Mouse (Mus musculus) neural tube, embryonic 13.5 days (tissue): Measurements from ENCODE around the gene Tmem248. TPM values are rescaled to one million over a fixed set of nuclear protein-coding genes. Genes with fewer than 3 reads are reported as not detected.

Experiments
- ATAC-seq: fragments of 200-750 bp; cut with Nextera tagmentation; 2 replicates; pipeline ENCODE4 v1.8.0; 2017; ENCODE audit warnings: low read depth, mild to moderate bottlenecking, moderate TSS enrichment, moderate library complexity
- H3K27ac ChIP-seq: fragments of 300-500 bp; sonication (generic); replicated peaks from 2 replicates; pipeline ENCODE4 v1.5.1; 2015; ENCODE audit warnings: moderate library complexity, mild to moderate bottlenecking, inconsistent platforms
- H3K27me3 ChIP-seq: fragments of 300-500 bp; sonication (generic); 2 replicates; pipeline ENCODE4 v1.6.1; 2015; ENCODE audit warnings: mild to moderate bottlenecking, inconsistent platforms
- H3K36me3 ChIP-seq: fragments of 300-500 bp; sonication (generic); 2 replicates; pipeline ENCODE4 v1.6.1; 2015; ENCODE audit warnings: mild to moderate bottlenecking, inconsistent platforms
- H3K4me1 ChIP-seq: fragments of 300-500 bp; sonication (generic); replicated peaks from 2 replicates; pipeline ENCODE4 v1.6.1; 2015; ENCODE audit warnings: inconsistent platforms
- H3K4me2 ChIP-seq: fragments of 300-500 bp; sonication (generic); 2 replicates; pipeline ENCODE4 v1.6.1; 2015; ENCODE audit warnings: inconsistent platforms, mild to moderate bottlenecking, moderate library complexity
- H3K4me3 ChIP-seq: fragments of 300-500 bp; sonication (generic); 2 replicates; pipeline ENCODE4 v1.5.1; 2015; ENCODE audit warnings: mild to moderate bottlenecking, inconsistent platforms
- H3K9ac ChIP-seq: fragments of 300-500 bp; sonication (generic); 2 replicates; pipeline ENCODE4 v1.6.1; 2015; ENCODE audit warnings: moderate library complexity, mild to moderate bottlenecking, inconsistent platforms
- H3K9me3 ChIP-seq: fragments of 300-500 bp; sonication (generic); 2 replicates; pipeline ENCODE4 v1.6.1; 2016; ENCODE audit warnings: inconsistent platforms
- WGBS: fragments of 180-500 bp; shearing (Covaris S2); methylation state at CpG from one replicate; pipeline ENCODE4 v1.1.7; 2015; 5-methylcytosine and 5-hydroxymethylcytosine counted together
- polyA plus RNA-seq: library from polyadenylated mRNA; unstranded; fragments of >200 nt; fragmentation: Nextera tagmentation; extraction: Ambion mirVana; gene quantifications from 2 replicates; pipeline ENCODE4 v1.2.1, GENCODE M21; 2015

Gene Tmem248
- polyA plus RNA-seq, 1 experiment from 2014 or later, result 25.9 TPM

GRCm38 (mm10) chr5:130268976-130269375 is 52.1 kb downstream of the Tmem248 start:
- H3K9ac ChIP-seq, result no peak overlapping the region
- WGBS, result 77% methylated on average over 11 of the region's 11 CpGs
- no peak overlapping the region for H3K4me2 ChIP-seq
- no peaks in the 10 kb centered on the region for H3K9me3 ChIP-seq
- H3K4me1 ChIP-seq, result no peaks in the 10 kb centered on the region
- no peak overlapping the region for H3K4me3 ChIP-seq
- ATAC-seq, result no peak
- no peak overlapping the region for H3K27ac ChIP-seq
- no peaks in the 10 kb centered on the region for H3K27me3 ChIP-seq
- H3K36me3 ChIP-seq, result peaks cover 68% of the 10 kb centered on the region

DNA sequence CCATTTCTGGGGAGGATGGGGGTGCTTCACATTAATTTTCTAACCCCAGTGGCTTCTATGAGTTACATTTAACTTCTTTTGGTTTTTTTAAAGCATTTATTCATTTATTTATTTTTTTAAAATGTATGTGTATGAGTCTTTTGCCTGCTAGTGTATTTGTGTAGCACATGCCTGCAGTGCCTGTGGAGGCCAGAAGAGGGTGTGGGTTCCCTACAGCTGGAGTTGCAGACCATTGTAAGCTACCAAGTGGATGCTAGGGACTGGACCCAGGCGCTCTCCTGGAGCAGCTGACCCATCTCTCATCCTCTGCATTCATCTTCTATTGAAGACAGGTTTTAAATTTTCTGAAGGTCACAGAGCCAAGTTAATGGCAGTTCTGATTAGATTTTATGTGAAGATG is 55.5 kb downstream of the Tmem248 start:
- no peak for ATAC-seq
- H3K36me3 ChIP-seq, result peaks cover 69% of the 10 kb centered on the region
- no peaks in the 10 kb centered on the region for H3K4me1 ChIP-seq
- no peak overlapping the region for H3K4me2 ChIP-seq
- H3K9me3 ChIP-seq, result no peaks in the 10 kb centered on the region
- no peak overlapping the region for H3K27ac ChIP-seq
- H3K27me3 ChIP-seq, result no peaks in the 10 kb centered on the region
- no peak overlapping the region for H3K4me3 ChIP-seq
- no peak overlapping the region for H3K9ac ChIP-seq
- WGBS, result 92% methylated on average over 1 of the region's 1 CpGs

GRCm38 (mm10) chr5:130273046-130273445 is 56.2 kb downstream of the Tmem248 start:
- no peaks in the 10 kb centered on the region for H3K4me1 ChIP-seq
- no peaks in the 10 kb centered on the region for H3K9me3 ChIP-seq
- H3K9ac ChIP-seq, result no peak overlapping the region
- no peak overlapping the region for H3K4me2 ChIP-seq
- 91% methylated on average over 6 of the region's 6 CpGs for WGBS
- H3K36me3 ChIP-seq, result peaks cover 68% of the 10 kb centered on the region
- no peak overlapping the region for H3K4me3 ChIP-seq
- H3K27me3 ChIP-seq, result no peaks in the 10 kb centered on the region
- no peak overlapping the region for H3K27ac ChIP-seq
- ATAC-seq, result no peak

DNA sequence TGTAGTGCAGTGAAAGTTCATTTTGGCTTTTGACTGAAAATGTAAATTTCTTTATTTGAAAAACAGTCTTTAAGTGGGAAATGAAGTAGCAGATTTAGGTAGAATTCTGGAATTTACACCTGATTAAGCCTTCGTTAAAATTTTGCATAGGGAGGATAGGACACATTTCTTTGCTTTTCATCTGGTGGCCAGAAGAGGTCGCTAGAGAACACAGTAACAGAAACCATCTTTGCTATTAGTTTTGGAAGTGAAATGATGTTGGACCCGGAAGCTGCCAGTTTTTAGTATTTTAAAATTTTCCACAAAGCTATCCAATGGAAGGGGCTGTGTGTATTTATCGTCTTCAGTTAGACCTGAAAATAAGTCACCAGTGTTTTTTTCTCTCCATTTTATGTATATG is 58.6 kb downstream of the Tmem248 start:
- WGBS, result 53% methylated on average over 4 of the region's 4 CpGs
- H3K9me3 ChIP-seq, result no peaks in the 10 kb centered on the region
- peaks cover 73% of the 10 kb centered on the region for H3K36me3 ChIP-seq
- H3K27ac ChIP-seq, result no peak overlapping the region
- no peak for ATAC-seq
- H3K4me3 ChIP-seq, result no peak overlapping the region
- no peaks in the 10 kb centered on the region for H3K4me1 ChIP-seq
- no peak overlapping the region for H3K4me2 ChIP-seq
- H3K9ac ChIP-seq, result no peak overlapping the region
- H3K27me3 ChIP-seq, result no peaks in the 10 kb centered on the region

DNA sequence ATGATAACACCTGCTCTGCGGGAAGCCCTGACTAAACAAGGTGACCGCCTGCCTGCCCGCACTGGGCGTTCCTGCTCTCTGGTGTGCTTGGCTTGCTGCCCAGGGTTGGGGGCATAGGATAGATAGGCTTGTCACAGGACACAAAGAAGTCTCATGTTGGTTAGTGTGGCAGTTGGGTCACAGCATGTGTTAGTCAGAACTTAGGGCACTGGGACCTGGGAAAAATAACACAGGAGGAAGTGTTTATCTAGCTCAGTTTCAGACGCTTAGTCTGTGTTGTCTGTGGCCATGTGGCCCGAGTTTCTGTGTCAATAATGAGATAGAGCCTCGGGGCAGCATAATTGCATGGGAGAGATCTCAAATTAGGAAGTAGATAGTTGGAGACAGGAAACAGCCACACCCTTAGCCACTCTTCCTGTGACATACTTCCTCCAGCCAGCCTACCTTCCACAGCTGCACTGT is 61.2 kb downstream of the Tmem248 start:
- ATAC-seq, result no peak
- 79% methylated on average over 7 of the region's 7 CpGs for WGBS

DNA sequence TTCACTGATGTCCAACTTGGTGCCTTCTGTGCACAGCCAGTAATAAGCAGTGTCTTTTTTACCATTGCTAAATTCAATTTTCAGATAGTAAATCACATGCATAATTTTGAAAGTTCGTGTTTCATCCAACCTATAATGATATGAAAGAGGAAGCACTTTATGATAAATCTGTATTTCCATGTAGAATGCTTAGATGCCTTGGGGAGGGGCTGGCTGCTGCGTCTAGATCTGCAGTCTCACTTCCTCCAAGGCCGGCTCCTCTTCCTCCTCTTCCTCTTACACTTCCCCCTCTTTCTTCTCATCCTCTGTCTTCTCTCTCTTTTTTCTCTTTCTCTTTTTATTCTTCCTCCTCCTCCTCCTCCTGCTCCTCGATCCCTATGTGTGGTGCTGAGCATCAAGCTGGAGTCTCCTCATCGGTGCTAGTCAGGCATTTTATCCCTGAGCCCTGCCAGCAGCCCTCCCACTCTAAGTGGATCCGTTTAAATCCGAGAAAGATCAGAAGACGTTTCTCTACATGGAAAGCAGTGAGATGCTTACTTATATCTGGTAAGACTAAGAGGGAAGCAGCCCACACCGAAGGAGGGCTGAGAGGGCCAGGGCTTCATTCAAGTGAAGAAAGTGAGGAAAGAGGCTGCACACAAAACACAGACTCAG is 66.3 kb downstream of the Tmem248 start:
- Histone ChIP-seq H3K4me3 (no peak overlapping the region), H3K27me3 (no peaks in the 10 kb centered on the region), H3K9me3 (no peaks in the 10 kb centered on the region), H3K9ac (no peak overlapping the region), H3K27ac (no peak overlapping the region), H3K4me1 (no peaks in the 10 kb centered on the region), H3K36me3 (peaks cover 84% of the 10 kb centered on the region), H3K4me2 (no peak overlapping the region)
- 96% methylated on average over 9 of the region's 9 CpGs for WGBS
- ATAC-seq, result no peak

More for the DNA sequence above, 61.2 kb downstream of the Tmem248 start:
- Histone ChIP-seq H3K27me3 (no peaks in the 10 kb centered on the region), H3K4me3 (no peak overlapping the region), H3K9ac (no peak overlapping the region), H3K4me2 (no peak overlapping the region), H3K36me3 (peaks cover 77% of the 10 kb centered on the region), H3K4me1 (no peaks in the 10 kb centered on the region), H3K27ac (no peak overlapping the region), H3K9me3 (no peaks in the 10 kb centered on the region)

DNA sequence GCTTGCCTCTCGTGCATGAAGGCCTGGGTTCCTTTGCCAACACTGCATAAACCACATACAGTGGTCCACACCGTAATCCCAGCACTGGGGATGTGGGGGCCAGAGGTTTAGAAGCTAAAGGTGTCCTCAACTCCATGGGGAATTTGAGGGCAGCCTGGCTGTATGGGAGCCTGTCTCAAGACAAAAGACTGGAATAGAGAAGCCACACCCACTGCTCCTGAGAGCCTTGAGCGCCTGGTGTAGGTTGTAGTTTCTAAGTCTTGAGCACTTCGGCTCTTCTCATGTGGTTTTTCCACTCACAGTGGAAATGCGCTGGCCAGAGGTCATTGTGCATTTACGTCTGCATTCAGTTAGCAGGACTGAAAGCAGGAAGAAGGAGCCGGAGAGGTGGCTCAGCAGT is 71.2 kb downstream of the Tmem248 start:
- Histone ChIP-seq H3K4me2 (no peak overlapping the region), H3K4me1 (no peaks in the 10 kb centered on the region), H3K4me3 (no peak overlapping the region), H3K36me3 (peaks cover 72% of the 10 kb centered on the region), H3K27me3 (no peaks in the 10 kb centered on the region), H3K9me3 (no peaks in the 10 kb centered on the region), H3K27ac (no peak overlapping the region), H3K9ac (no peak overlapping the region)
- no peak for ATAC-seq
- 95% methylated on average over 7 of the region's 7 CpGs for WGBS

DNA sequence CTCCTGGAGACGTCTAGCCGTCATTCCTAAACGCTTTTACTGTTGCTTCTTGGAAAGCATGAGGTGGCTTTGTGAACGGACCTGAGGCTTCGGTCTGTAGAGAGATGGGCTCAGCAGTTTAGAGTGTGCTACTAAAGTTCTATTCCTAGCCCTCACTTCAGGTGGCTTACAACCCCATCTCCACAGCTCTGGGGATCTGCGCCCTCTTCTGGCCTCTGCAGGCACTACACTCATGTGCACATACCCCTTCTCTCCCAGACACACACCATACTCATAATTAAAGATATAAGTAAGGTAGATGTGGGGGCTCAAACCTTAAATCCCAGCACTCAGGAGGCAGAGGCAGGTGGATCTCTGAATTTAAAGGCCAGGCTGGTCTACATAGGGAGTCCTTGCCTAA is 73.4 kb downstream of the Tmem248 start:
- Histone ChIP-seq H3K9ac (no peak overlapping the region), H3K4me3 (no peak overlapping the region), H3K9me3 (no peaks in the 10 kb centered on the region), H3K4me1 (0 out of 2 replicates have a peak, but pooled peaks cover 3% of the 10 kb centered on the region), H3K36me3 (peaks cover 60% of the 10 kb centered on the region), H3K4me2 (no peak overlapping the region), H3K27me3 (no peaks in the 10 kb centered on the region), H3K27ac (no peak overlapping the region)
- 98% methylated on average over 6 of the region's 6 CpGs for WGBS
- no peak for ATAC-seq

- no peak overlapping the region for H3K4me3 ChIP-seq
- H3K27me3 ChIP-seq, result no peaks in the 10 kb centered on the region
- H3K36me3 ChIP-seq, result peaks cover 60% of the 10 kb centered on the region
- ATAC-seq, result no peak
- H3K9ac ChIP-seq, result no peak overlapping the region
- no peaks in the 10 kb centered on the region for H3K9me3 ChIP-seq
- no peak overlapping the region for H3K27ac ChIP-seq
- 96% methylated on average over 12 of the region's 12 CpGs for WGBS
- 0 out of 2 replicates have a peak, but pooled peaks cover 3% of the 10 kb centered on the region for H3K4me1 ChIP-seq
- no peak overlapping the region for H3K4me2 ChIP-seq
Observed at GRCm38 (mm10) chr5:130290775-130291174, 73.9 kb downstream of the Tmem248 start.

DNA sequence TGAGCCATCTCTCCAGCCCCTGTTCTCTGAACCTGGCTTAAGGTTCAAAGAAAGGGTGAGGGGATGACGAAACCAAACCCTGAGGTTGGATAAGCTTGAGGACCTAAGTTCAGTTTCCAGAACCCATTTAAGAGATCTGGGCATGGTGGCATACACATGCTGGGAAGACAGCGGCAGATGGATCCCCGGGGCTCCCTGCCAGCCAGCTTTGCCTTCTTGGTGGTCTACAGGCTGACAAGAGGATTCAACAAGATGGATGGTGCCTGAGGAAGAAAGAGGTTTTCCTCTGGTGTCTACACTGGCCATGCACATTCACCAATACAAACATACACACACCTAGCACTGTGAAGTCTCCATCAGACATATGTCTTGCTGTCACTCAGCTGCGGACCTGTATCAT is 76.1 kb downstream of the Tmem248 start:
- no peaks in the 10 kb centered on the region for H3K9me3 ChIP-seq
- no peak for ATAC-seq
- H3K27ac ChIP-seq, result no peak overlapping the region
- H3K27me3 ChIP-seq, result no peaks in the 10 kb centered on the region
- peaks cover 63% of the 10 kb centered on the region for H3K36me3 ChIP-seq
- H3K4me1 ChIP-seq, result 0 out of 2 replicates have a peak, but pooled peaks cover 3% of the 10 kb centered on the region
- no peak overlapping the region for H3K4me2 ChIP-seq
- no peak overlapping the region for H3K4me3 ChIP-seq
- WGBS, result 93% methylated on average over 4 of the region's 4 CpGs
- H3K9ac ChIP-seq, result no peak overlapping the region

Other genes with a start within 250 kb of the Tmem248 start
- 30.9 and 33.3 TPM in 2 replicates for gene Gusb, start 214.0 kb upstream of the Tmem248 start, polyA plus RNA-seq
- 40.3 and 44.4 TPM in 2 replicates for gene Asl, start 187.8 kb upstream of the Tmem248 start, polyA plus RNA-seq
- gene Crcp, start 187.8 kb upstream of the Tmem248 start, polyA plus RNA-seq, result 70.1 and 80.1 TPM in 2 replicates
- gene Tpst1, start 143.8 kb upstream of the Tmem248 start, polyA plus RNA-seq, result 56.7 and 59.0 TPM in 2 replicates
- 15.1 and 16.7 TPM in 2 replicates for gene Kctd7, start 72.2 kb upstream of the Tmem248 start, polyA plus RNA-seq
- gene Rabgef1, start 45.3 kb upstream of the Tmem248 start, polyA plus RNA-seq, result 36.4 and 36.6 TPM in 2 replicates
- gene Sbds, start 38.4 kb downstream of the Tmem248 start, polyA plus RNA-seq, result 64.1 and 66.3 TPM in 2 replicates
- gene Tyw1, start 38.5 kb downstream of the Tmem248 start, polyA plus RNA-seq, result 23.2 and 27.0 TPM in 2 replicates
- 10.5 and 10.8 TPM in 2 replicates for gene Caln1, start 152.4 kb downstream of the Tmem248 start, polyA plus RNA-seq
- gene A330070K13Rik, start 167.6 kb downstream of the Tmem248 start, polyA plus RNA-seq, result not detected in 2 replicates